Mouse (Mus musculus) forebrain, embryonic 10.5 days (tissue): ENCODE data around the gene 1810010D01Rik. TPM values are rescaled to one million over a fixed set of nuclear protein-coding genes. Genes with fewer than 3 reads are reported as not detected.

ENCODE experiments used
- DNase-seq: peaks from one replicate; pipeline ENCODE4 v3.0.0-alpha.2; 2017; ENCODE audit warnings: low spot score; ENCODE audit errors: extremely low spot score
- H3K27ac ChIP-seq: fragments of 300-500 bp; sonication (generic); 2 replicates; pipeline ENCODE4 v1.5.1; 2016; ENCODE audit warnings: mild to moderate bottlenecking
- H3K27me3 ChIP-seq: fragments of 300-500 bp; sonication (generic); 2 replicates; pipeline ENCODE4 v1.6.1; 2016; ENCODE audit warnings: mild to moderate bottlenecking; ENCODE audit not compliant: poor library complexity, severe bottlenecking
- H3K36me3 ChIP-seq: fragments of 300-500 bp; sonication (generic); replicated peaks from 2 replicates; pipeline ENCODE4 v1.6.1; 2016; ENCODE audit warnings: mild to moderate bottlenecking, moderate library complexity
- H3K4me1 ChIP-seq: fragments of 300-500 bp; sonication (generic); 2 replicates; pipeline ENCODE4 v1.6.1; 2016
- H3K4me3 ChIP-seq: fragments of 300-500 bp; sonication (generic); 2 replicates; pipeline ENCODE4 v1.5.1; 2016; ENCODE audit warnings: mild to moderate bottlenecking, moderate library complexity
- H3K9me3 ChIP-seq: fragments of 300-500 bp; sonication (generic); 2 replicates; pipeline ENCODE4 v1.6.1; 2016; ENCODE audit warnings: mild to moderate bottlenecking, moderate library complexity
- WGBS: fragments of 180-500 bp; shearing (Covaris S2); methylation state at CpG from one replicate; pipeline ENCODE4 v1.1.7; 2016; 5-methylcytosine and 5-hydroxymethylcytosine counted together
- polyA plus RNA-seq: library from polyadenylated mRNA; unstranded; fragments of >200 nt; fragmentation: Nextera tagmentation; extraction: Ambion mirVana; gene quantifications from 2 replicates; pipeline ENCODE4 v1.2.1, GENCODE M21; 2016

The 1810010D01Rik gene
- 0.16 and 0.31 TPM in 2 replicates for polyA plus RNA-seq

DNA sequence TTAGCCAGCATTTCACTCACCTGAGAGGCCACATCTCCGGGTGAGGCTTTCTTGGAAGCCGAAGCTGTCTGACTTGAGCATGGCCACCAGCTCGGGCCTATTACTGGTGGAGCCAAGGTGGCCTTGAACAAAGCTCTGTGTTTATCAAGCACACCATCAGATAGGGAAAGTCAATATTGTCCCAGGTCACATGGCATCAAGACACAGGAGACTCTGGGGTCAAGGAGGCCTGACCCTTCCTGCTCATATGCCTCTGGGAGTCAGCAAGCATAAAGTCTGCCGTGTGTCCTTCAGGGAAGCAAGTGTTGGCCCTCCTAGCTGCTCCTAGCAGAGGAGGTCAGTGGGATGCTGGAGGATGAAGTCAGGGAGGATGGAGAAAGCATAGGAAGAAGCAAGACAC, at the start of gene 1810010D01Rik:
TSS of gene 1810010D01Rik (minus strand) at position 114 of the 400 bp plus-strand sequence.
- no peak within 1 kb of the TSS for H3K4me3 ChIP-seq
- no peaks in the 10 kb centered on the region for H3K9me3 ChIP-seq
- no peaks in the 10 kb centered on the region for H3K27me3 ChIP-seq
- peak within 1 kb of the TSS; percentile 98 for H3K27ac ChIP-seq
- H3K36me3 ChIP-seq = no peaks in the 10 kb centered on the region
- DNase-seq = no peak
- H3K4me1 ChIP-seq = peaks cover 74% of the 10 kb centered on the region
- 86% methylated on average over 4 of the region's 4 CpGs for WGBS

DNA sequence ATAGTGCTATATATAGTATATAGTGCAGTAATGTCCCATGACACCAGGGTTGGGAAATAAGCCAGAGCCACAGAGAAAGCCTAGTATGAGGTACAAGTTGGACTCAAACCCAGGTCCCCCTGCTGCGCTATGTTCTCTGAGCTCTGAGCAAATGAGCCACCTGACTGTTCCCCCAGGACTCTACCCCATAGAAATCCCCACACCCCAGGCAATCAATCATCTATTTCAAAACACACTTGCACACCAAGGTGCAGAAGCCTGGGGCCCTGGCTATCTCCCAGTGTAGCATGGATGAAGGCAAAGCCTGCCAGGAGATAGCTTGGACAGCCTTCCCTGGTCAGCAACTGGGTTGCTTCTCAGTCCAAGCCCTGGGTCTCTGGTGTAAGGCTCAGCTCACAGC, 48.2 kb upstream of the 1810010D01Rik start:
- Histone ChIP-seq H3K27me3 (no peaks in the 10 kb centered on the region), H3K27ac (no peak overlapping the region), H3K36me3 (peaks cover 21% of the 10 kb centered on the region; the same call in 1 of the 2 replicates), H3K9me3 (no peaks in the 10 kb centered on the region), H3K4me3 (no peak overlapping the region), H3K4me1 (peaks cover 11% of the 10 kb centered on the region)
- 96% methylated on average over 1 of the region's 1 CpGs for WGBS
- DNase-seq = no peak

DNA sequence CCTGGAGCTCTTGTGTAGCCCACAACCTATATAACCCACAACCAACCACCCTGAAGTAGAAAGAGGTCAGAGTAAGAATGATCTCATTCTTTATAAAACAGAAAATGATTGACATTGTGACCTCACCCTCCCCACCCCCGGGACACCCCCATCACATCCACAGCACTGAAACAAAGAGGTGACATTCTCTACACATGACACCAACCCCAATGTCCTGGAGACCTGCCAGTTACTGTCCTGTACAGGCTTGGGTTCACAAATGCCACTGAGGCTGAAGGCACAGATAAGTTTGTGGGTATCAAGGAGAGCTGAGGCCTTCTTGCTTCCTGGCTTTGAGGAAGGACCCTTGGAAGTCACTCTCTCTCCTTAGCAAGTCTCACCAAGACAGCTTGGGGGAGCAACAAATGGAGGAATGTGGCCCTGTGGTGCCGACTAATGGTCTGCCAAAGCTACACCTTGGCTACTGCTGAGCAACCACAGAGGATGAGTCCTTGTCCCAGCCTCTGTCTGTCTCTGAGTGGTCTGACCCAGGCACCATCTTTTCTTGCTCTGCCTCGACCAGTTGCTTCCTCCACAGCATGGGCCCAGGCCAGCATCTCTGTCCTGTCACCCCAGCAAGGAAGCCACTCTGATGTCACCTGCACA, 46.2 kb upstream of the 1810010D01Rik start:
- Histone ChIP-seq H3K9me3 (no peaks in the 10 kb centered on the region), H3K4me1 (peaks cover 11% of the 10 kb centered on the region), H3K27ac (no peak overlapping the region), H3K36me3 (peaks cover 17% of the 10 kb centered on the region; the same call in 1 of the 2 replicates), H3K27me3 (no peaks in the 10 kb centered on the region), H3K4me3 (no peak overlapping the region)
- 80% methylated on average over 3 of the region's 3 CpGs for whole genome bisulfite sequencing
- DNase-seq = no peak

DNA sequence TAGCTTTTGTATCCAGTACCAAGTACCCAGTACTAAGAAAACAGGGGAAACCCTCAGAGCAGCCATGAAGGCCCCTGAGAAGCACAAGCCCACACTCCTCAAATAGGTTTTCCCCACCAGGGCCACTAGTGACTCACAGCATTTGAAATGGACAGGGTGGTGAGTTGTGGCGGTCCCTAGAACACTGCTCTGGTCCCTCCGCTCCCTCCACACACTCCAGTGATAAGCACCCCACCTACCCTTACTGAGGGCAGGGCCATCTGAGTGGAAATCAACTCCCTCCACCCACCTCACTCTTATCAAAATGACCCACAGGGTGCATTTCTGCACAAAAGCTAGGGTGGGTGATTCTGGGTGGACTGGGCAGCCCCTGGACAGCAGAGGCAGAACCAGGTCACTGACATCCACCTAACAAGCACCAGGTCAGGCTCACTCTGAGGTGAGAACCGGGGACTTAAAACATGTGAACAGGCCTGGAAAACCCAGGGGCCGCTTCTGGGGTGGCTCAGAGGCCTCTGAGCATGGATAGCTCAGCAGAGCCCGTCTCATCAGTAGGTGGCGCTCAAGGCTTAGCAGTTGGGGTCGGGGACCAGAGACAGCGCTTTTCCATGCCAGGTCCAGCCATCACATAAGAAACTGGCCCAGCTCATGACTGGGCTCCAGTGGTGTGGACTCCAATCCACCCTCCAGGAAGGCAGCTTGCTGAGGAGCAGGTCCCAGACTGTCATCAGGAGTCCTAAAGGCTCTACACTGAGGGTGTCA, 45.0 kb upstream of the 1810010D01Rik start:
- Histone ChIP-seq H3K4me3 (no peak overlapping the region), H3K4me1 (peaks cover 11% of the 10 kb centered on the region), H3K27me3 (no peaks in the 10 kb centered on the region), H3K27ac (peak overlapping the region; percentile 26; the same call in 1 of the 2 replicates), H3K9me3 (no peaks in the 10 kb centered on the region), H3K36me3 (peaks cover 16% of the 10 kb centered on the region; the same call in 1 of the 2 replicates)
- DNase-seq = peak; percentile 76
- 28% methylated on average over 8 of the region's 8 CpGs for WGBS

DNA sequence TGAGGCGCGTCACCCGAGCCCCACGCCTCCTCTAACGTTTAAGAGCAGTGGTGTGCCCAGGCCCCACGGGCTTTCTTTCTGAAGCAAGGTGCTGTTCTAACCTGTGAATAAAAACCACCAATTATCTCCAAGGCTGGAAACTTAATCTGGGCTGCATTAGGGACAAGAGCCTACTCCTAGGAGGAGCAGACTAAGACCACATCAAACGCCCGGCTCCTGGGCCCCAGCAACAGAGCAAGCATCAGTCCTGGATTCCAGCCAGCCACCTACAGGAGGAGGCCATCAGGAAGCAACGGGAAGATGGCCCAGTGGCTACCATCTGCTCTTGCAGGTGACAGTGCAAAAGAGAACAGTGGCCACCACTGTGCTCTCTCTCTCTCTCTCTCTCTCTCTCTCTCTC, 42.3 kb upstream of the 1810010D01Rik start:
- 78% methylated on average over 9 of the region's 9 CpGs for WGBS
- no peak for DNase-seq
- no peak overlapping the region for H3K4me3 ChIP-seq

DNA sequence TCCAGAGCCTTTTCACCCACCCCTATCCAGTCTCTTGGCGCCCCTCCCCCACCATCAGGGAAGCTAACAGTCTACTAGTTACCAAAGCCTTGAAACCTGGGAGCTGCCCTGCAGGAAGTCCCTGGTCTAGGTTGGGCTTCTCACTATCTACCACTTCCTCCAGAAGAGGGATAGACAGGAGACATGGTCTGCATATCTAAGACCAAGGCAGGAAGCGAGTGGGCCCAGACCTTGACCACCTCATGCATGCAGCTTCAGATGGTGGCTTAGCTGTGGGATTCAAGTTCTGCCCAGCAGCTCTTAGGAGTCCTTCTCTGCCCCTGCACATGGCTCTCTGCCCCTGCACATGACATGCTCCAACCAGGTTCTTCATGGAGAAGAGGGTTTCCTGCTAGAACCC, 41.0 kb upstream of the 1810010D01Rik start:
- H3K27ac ChIP-seq = no peak overlapping the region
- H3K9me3 ChIP-seq = no peaks in the 10 kb centered on the region
- peaks cover 8% of the 10 kb centered on the region for H3K27me3 ChIP-seq
- H3K4me1 ChIP-seq = peaks cover 11% of the 10 kb centered on the region
- H3K4me3 ChIP-seq = no peak overlapping the region
- no peak for DNase-seq
- no peaks in the 10 kb centered on the region for H3K36me3 ChIP-seq
- 73% methylated on average over 2 of the region's 2 CpGs for WGBS

More for the DNA sequence above, 42.3 kb upstream of the 1810010D01Rik start:
- no peaks in the 10 kb centered on the region for H3K27me3 ChIP-seq
- peaks cover 11% of the 10 kb centered on the region for H3K4me1 ChIP-seq
- H3K9me3 ChIP-seq = no peaks in the 10 kb centered on the region
- no peak overlapping the region for H3K27ac ChIP-seq
- no peaks in the 10 kb centered on the region; the same call in 1 of the 2 replicates for H3K36me3 ChIP-seq

DNA sequence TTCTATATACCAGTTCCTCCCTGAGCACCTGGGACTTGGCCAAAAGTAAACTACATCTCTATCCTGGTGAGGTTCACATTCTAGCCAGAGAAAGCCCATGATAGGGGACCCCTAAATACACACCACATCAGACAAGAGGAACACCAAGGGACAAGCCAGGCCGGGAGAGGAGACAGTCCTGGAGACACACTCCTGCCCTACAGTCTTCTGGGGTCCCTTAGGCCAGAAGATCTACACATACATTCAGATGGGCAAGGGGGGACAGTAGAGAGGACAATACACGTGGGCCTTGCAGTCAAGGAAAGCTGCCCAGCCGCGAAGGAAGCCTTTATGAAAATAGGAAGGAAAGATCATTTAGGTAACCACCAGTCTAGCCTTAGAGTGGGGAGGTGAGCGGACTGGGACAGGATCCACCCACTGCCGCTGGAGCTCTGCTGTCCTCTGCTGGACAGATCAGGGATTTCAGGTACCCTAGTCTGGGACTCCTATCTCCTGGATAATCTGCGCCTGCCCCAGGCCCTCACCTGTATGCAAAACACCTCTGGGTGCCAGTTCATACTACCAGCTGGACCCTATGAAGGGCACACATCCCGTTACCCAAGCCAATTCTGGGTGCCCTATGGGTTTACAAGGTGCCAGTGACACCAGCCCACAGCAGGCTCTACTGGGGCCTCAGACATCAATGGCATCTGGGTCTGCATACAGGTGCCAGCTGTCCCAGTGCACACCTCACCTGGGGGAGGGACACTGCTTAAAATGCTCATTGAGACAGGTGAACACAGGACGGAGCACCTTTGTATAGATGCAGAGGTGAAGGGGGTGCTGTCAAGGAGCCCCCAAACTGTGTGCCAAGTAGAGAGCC, 35.2 kb upstream of the 1810010D01Rik start:
- 19% methylated on average over 9 of the region's 9 CpGs for WGBS
- Histone ChIP-seq H3K27ac (peak overlapping the region; percentile 66), H3K4me3 (0 out of 2 replicates have a peak overlapping the region, but pooled peaks have one; percentile 0), H3K4me1 (peaks cover 20% of the 10 kb centered on the region), H3K9me3 (no peaks in the 10 kb centered on the region), H3K27me3 (peaks cover 19% of the 10 kb centered on the region), H3K36me3 (no peaks in the 10 kb centered on the region)
- peak; percentile 80 for DNase-seq

DNA sequence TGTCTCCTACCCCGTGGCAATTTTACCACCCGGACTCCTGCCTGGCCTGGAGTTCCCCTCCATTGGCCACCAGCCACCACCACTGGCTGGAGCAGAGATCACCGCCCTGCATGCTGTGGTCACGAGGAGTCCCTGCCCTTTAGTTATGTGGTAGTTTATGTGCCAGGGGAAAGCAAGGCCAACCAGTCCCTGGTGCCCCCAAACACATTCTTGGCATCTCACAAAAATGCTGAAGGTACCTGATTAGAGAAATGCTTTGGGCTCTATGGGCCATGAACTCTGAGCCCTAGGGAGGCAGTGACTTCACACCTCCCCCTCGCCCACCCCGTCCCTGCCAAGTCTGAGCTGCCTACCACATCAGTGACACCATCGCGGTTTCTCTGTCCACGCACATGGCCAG, 34.1 kb upstream of the 1810010D01Rik start:
- Histone ChIP-seq H3K36me3 (no peaks in the 10 kb centered on the region), H3K9me3 (no peaks in the 10 kb centered on the region), H3K4me3 (no peak overlapping the region), H3K27ac (0 out of 2 replicates have a peak overlapping the region, but pooled peaks have one; percentile 0), H3K27me3 (peaks cover 19% of the 10 kb centered on the region), H3K4me1 (peaks cover 20% of the 10 kb centered on the region)
- 90% methylated on average over 9 of the region's 9 CpGs for WGBS
- DNase-seq = no peak

DNA sequence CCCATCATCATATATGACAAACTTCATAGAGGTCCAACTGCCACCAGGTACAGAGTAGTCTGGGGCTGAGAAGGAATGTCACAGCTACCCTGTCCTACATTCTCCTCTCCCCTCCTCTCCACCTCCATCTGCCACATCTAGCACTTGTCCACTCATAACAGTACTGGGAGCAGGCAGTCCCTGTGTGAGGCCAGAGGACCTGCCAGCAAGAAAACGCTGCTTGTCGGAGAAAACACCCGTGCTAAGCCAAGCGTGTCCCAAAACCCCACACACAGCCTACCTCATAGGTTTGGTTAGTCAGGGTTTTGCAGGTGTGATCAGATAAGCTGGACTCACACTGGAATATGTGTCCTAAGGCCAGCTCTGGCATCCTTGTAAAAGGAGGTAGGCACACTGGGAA, 33.0 kb upstream of the 1810010D01Rik start:
- H3K9me3 ChIP-seq = no peaks in the 10 kb centered on the region

DNA sequence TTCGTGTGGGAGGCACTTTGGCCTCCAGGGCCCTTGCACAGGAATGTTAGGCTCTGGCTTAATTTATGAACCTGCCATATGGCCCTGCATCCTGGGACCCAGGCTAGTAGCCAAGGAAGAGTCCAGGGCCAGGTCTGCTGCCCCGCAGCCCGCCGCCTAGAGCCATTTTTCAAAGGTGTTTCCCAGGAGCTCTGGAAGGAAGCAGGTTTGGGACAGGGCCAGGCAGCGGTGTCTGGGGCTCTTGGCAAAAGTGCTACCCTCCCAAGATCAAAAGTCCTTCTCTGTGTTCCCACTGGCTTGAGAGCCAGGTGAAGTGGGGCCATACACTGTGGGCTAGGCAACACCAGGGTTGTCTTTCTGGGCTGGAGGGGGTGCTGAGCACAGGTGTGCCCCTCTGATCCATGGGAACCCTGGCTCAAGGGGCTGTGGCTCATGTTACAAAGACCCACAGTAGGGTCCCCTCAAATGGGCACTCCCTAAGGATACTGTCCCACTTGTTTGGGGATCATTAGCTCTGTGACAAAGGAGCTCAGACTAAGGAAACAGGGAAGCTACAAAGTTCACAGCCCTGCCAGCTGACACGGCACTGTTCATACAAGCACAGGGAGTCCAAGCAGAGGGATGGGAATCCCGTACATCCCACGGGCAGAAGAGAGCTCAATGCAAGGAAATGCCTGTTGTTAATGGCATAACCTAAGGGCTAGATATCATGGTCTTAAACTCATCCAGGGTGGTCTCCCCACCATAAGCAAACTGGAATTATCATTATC, 32.0 kb upstream of the 1810010D01Rik start:
- no peaks in the 10 kb centered on the region for H3K9me3 ChIP-seq
- H3K27ac ChIP-seq = peak overlapping the region; percentile 56
- WGBS = 81% methylated on average over 8 of the region's 8 CpGs
- no peaks in the 10 kb centered on the region for H3K36me3 ChIP-seq
- no peak for DNase-seq
- H3K4me1 ChIP-seq = peaks cover 20% of the 10 kb centered on the region
- peaks cover 19% of the 10 kb centered on the region for H3K27me3 ChIP-seq
- H3K4me3 ChIP-seq = no peak overlapping the region

More for the DNA sequence above, 33.0 kb upstream of the 1810010D01Rik start:
- Histone ChIP-seq H3K4me1 (peaks cover 20% of the 10 kb centered on the region), H3K36me3 (no peaks in the 10 kb centered on the region), H3K27ac (0 out of 2 replicates have a peak overlapping the region, but pooled peaks have one; percentile 35), H3K4me3 (no peak overlapping the region), H3K27me3 (peaks cover 19% of the 10 kb centered on the region)
- 85% methylated on average over 4 of the region's 4 CpGs for whole genome bisulfite sequencing
- no peak for DNase-seq

DNA sequence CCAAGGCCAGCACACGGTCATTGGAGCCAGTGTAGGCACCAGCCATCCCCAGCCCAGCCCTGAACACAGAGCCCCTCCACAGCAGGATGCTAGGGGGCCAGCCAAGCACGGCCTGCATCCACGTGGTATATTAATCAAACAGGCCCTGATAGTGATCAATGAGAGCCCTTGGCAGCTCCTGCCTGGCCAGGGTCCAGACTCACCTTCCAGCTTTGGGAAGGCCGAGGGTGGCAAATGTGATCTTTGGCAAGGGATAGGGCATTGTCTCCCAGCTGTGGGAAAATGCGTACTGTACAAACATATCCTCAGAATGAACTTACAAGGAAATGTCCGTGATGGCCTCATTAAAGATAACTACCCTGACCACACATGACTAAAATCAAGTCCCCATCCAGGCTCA, 31.2 kb upstream of the 1810010D01Rik start:
- Histone ChIP-seq H3K36me3 (no peaks in the 10 kb centered on the region), H3K27me3 (peaks cover 13% of the 10 kb centered on the region), H3K4me3 (no peak overlapping the region), H3K27ac (peak overlapping the region; percentile 56), H3K4me1 (peaks cover 20% of the 10 kb centered on the region), H3K9me3 (no peaks in the 10 kb centered on the region)
- 84% methylated on average over 6 of the region's 6 CpGs for WGBS
- DNase-seq = no peak
